Comparison of ENCODE assay signal across 21 mouse cellular contexts in the genomic region with DNA sequence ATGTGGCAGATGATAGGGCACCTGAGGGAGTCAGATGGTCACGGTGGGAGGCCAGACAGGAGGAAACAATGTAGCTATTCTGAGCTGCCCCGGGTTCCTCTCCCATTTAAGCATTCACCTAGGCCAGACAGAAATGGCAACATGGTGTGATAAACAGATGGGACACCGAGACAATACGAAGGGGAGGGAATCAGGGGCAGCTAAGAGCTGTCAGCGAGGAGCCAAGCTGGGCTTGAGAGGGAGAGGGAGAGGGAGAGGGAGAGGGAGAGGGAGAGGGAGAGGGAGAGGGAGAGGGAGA. TPM values are rescaled to one million over a fixed set of nuclear protein-coding genes. Genes with fewer than 3 reads are reported as not detected.
A peak's percentile ranks its signal among the peaks of the same experiment; 100 is the strongest.
DNase-seq lines count a peak whose midpoint lies in the region; ATAC-seq and TF ChIP-seq lines count a peak whose summit lies in the region.
"Had no signal": no experiment of that assay in that cellular context is flagged by ENCODE, and none has a peak within 500 bp of the region (broad histone marks: within the 10 kb centered on the region; RNA-seq: fewer than 3 reads in every experiment).

No protein-coding gene starts in this region.

- DNase-seq in brain, adult 2 months (ENCODE audit: low read depth, low spot score), result peak; percentile 99
- DNase-seq in cerebellum, adult 9-11 months, result peak; percentile 96
- no peak for DNase-seq in hindbrain, postnatal 0 days (ENCODE audit: low spot score)
- DNase-seq in adrenal gland, postnatal 36 days, result no peak
- no peak for DNase-seq in spleen, adult 18-20 months
- no peak for DNase-seq in lung, postnatal 10 days
- DNase-seq: adrenal gland, postnatal 10 days; embryo, embryonic 11 days; gastrocnemius, postnatal 14 days; heart, postnatal 14 days; lung, adult 2 months; thymus, postnatal 14 days had no signal

- no peak for ATAC-seq in midbrain, embryonic 12.5 days (ENCODE audit: low FRiP score, low read depth)
- ATAC-seq in midbrain, embryonic 15.5 days (replicated peaks), result no peak
- no peak for ATAC-seq in hindbrain, postnatal 0 days
- ATAC-seq: intestine, embryonic 16.5 days had no signal

- H3K9me3 ChIP-seq in midbrain, embryonic 12.5 days, result no peaks in the 10 kb centered on the region
- H3K9me3 ChIP-seq in midbrain, embryonic 15.5 days, result no peaks in the 10 kb centered on the region
- H3K9me3 ChIP-seq in hindbrain, postnatal 0 days (ENCODE audit: low read length), result no peaks in the 10 kb centered on the region

- H3K9ac ChIP-seq in midbrain, embryonic 12.5 days (replicated peaks), result no peak overlapping the region
- H3K9ac ChIP-seq in midbrain, embryonic 15.5 days, result no peak overlapping the region
- H3K9ac ChIP-seq in hindbrain, postnatal 0 days (replicated peaks; ENCODE audit: low read length), result 0 out of 2 replicates have a peak overlapping the region, but pooled peaks have one; percentile 17

- no peaks in the 10 kb centered on the region for H3K36me3 ChIP-seq in midbrain, embryonic 12.5 days
- H3K36me3 ChIP-seq in midbrain, embryonic 15.5 days (replicated peaks), result no peaks in the 10 kb centered on the region
- H3K36me3 ChIP-seq in hindbrain, postnatal 0 days (ENCODE audit: insufficient read depth, low read length), result no peaks in the 10 kb centered on the region

- H3K27me3 ChIP-seq in midbrain, embryonic 12.5 days, result peaks cover 61% of the 10 kb centered on the region
- 0 out of 2 replicates have a peak, but pooled peaks cover 6% of the 10 kb centered on the region for H3K27me3 ChIP-seq in midbrain, embryonic 15.5 days (replicated peaks)
- H3K27me3 ChIP-seq in hindbrain, postnatal 0 days (ENCODE audit: insufficient read depth, low read length), result no peaks in the 10 kb centered on the region

- peaks cover 51% of the 10 kb centered on the region for H3K4me1 ChIP-seq in midbrain, embryonic 12.5 days
- H3K4me1 ChIP-seq in midbrain, embryonic 15.5 days, result peaks cover 31% of the 10 kb centered on the region
- peaks cover 7% of the 10 kb centered on the region; the same call in 1 of the 2 replicates for H3K4me1 ChIP-seq in hindbrain, postnatal 0 days (ENCODE audit: insufficient read depth, low read length)

- no peak for TF ChIP-seq CTCF in hindbrain, postnatal 0 days (IDR thresholded peaks at IDR 0.05; ENCODE audit: low read depth)

- H3K4me3 ChIP-seq in midbrain, embryonic 12.5 days, result no peak overlapping the region
- no peak overlapping the region for H3K4me3 ChIP-seq in midbrain, embryonic 15.5 days
- H3K4me3 ChIP-seq in hindbrain, postnatal 0 days (ENCODE audit: low read length), result no peak overlapping the region
- H3K4me3 ChIP-seq: layer of hippocampus, adult 2 months had no signal

- 0 out of 2 replicates have a peak overlapping the region, but pooled peaks have one; percentile 30 for H3K27ac ChIP-seq in midbrain, embryonic 12.5 days (replicated peaks)
- H3K27ac ChIP-seq in midbrain, embryonic 15.5 days, result no peak overlapping the region
- H3K27ac ChIP-seq in hindbrain, postnatal 0 days, result peak overlapping the region; percentile 56; the same call in 1 of the 2 replicates
- H3K27ac ChIP-seq: layer of hippocampus, adult 2 months had no signal

- H3K4me2 ChIP-seq in midbrain, embryonic 12.5 days (replicated peaks), result no peak overlapping the region
- H3K4me2 ChIP-seq in midbrain, embryonic 15.5 days, result no peak overlapping the region
- H3K4me2 ChIP-seq in hindbrain, postnatal 0 days (ENCODE audit: low read depth, low read length), result no peak overlapping the region

- WGBS in midbrain, embryonic 12.5 days, result 21% methylated on average over 5 of the region's 5 CpGs
- 20% methylated on average over 5 of the region's 5 CpGs for WGBS in midbrain, embryonic 15.5 days
- WGBS in hindbrain, postnatal 0 days, result 21% methylated on average over 4 of the region's 5 CpGs

RNA-seq across cellular contexts. Expression of a gene that starts 0.6 kb away (rescaled TPM):
- polyA plus RNA-seq in midbrain, embryonic 12.5 days (2016; fragmentation: Nextera tagmentation; extraction: Ambion mirVana), result 0.20 TPM in 1 of 2 replicates, not detected in the other
- polyA plus RNA-seq in midbrain, embryonic 15.5 days (2015; fragmentation: Nextera tagmentation; extraction: Ambion mirVana), result 0.41 and 0.49 TPM in 2 replicates
- total RNA-seq in hindbrain, postnatal 0 days (2014; rRNA removed), result 0.14 and 0.26 TPM in 2 replicates
- polyA plus RNA-seq in hindbrain, postnatal 0 days (2015; fragmentation: Nextera tagmentation; extraction: Ambion mirVana), result 0.33 and 0.50 TPM in 2 replicates
- not detected for total RNA-seq in adrenal gland, postnatal 36 days (2021)
- total RNA-seq: adrenal gland, postnatal 10 days; gastrocnemius, postnatal 14 days; heart, postnatal 14 days; liver, adult 2 months; megakaryocyte, adult 5-6 weeks had no signal
- polyA plus RNA-seq: intestine, embryonic 16.5 days; kidney, embryonic 16.5 days; liver, adult 2 months; lung, adult 2 months; small intestine, adult 2 months; stomach, embryonic 14.5 days had no signal

RNA-seq across cellular contexts. Expression of a gene that starts 11.2 kb away (rescaled TPM):
- 0.50 and 1.0 TPM in 2 replicates for polyA plus RNA-seq in midbrain, embryonic 12.5 days (2016; fragmentation: Nextera tagmentation; extraction: Ambion mirVana)
- polyA plus RNA-seq in midbrain, embryonic 15.5 days (2015; fragmentation: Nextera tagmentation; extraction: Ambion mirVana), result 1.3 and 1.4 TPM in 2 replicates
- total RNA-seq in hindbrain, postnatal 0 days (2014; rRNA removed), result 3.8 and 5.5 TPM in 2 replicates
- 1.1 TPM in 2 replicates for polyA plus RNA-seq in hindbrain, postnatal 0 days (2015; fragmentation: Nextera tagmentation; extraction: Ambion mirVana)
- 1 to 10 TPM; 1.5 to 3.1 TPM for total RNA-seq in adrenal gland, postnatal 36 days (2021)
- total RNA-seq: gastrocnemius, postnatal 14 days; layer of hippocampus, adult 2 months; megakaryocyte, adult 5-6 weeks had no signal
- polyA plus RNA-seq: liver, adult 2 months had no signal

RNA-seq across cellular contexts. Expression of a gene that starts 22.9 kb away (rescaled TPM):
- polyA plus RNA-seq in midbrain, embryonic 12.5 days (2016; fragmentation: Nextera tagmentation; extraction: Ambion mirVana), result not detected in 2 replicates
- not detected in 2 replicates for polyA plus RNA-seq in midbrain, embryonic 15.5 days (2015; fragmentation: Nextera tagmentation; extraction: Ambion mirVana)
- total RNA-seq in hindbrain, postnatal 0 days (2014; rRNA removed), result not detected in 2 replicates
- 0.10 TPM in 1 of 2 replicates, not detected in the other for polyA plus RNA-seq in hindbrain, postnatal 0 days (2015; fragmentation: Nextera tagmentation; extraction: Ambion mirVana)
- 1 to 10 TPM in 1 of 2 experiments, under 1 TPM in 1; 0.82 to 5.0 TPM for total RNA-seq in adrenal gland, postnatal 36 days (2021)
- total RNA-seq: gastrocnemius, postnatal 14 days; heart, postnatal 14 days; layer of hippocampus, adult 2 months; liver, adult 2 months; megakaryocyte, adult 5-6 weeks had no signal
- polyA plus RNA-seq: intestine, embryonic 16.5 days; liver, adult 2 months; small intestine, adult 2 months; stomach, embryonic 14.5 days had no signal

RNA-seq across cellular contexts. Expression of a gene that starts 49.7 kb away (rescaled TPM):
- 223 TPM in 2 replicates for polyA plus RNA-seq in midbrain, embryonic 12.5 days (2016; fragmentation: Nextera tagmentation; extraction: Ambion mirVana)
- polyA plus RNA-seq in midbrain, embryonic 15.5 days (2015; fragmentation: Nextera tagmentation; extraction: Ambion mirVana), result 49.0 and 56.9 TPM in 2 replicates
- 46.4 and 49.1 TPM in 2 replicates for total RNA-seq in hindbrain, postnatal 0 days (2014; rRNA removed)
- 49.7 and 52.0 TPM in 2 replicates for polyA plus RNA-seq in hindbrain, postnatal 0 days (2015; fragmentation: Nextera tagmentation; extraction: Ambion mirVana)
- 1 to 10 TPM; 7.6 to 7.7 TPM for total RNA-seq in adrenal gland, postnatal 36 days (2021)

Comparison
In these comparisons a context has a peak if more than half of its experiments do, and no peak if none do; other contexts are left out.
1. DNase-seq: peak in brain, adult 2 months (single experiment) and cerebellum, adult 9-11 months (single experiment); none in hindbrain, postnatal 0 days (single experiment), adrenal gland, postnatal 36 days (0 of 2), spleen, adult 18-20 months (0 of 2) and lung, postnatal 10 days (single experiment).